Mouse (Mus musculus) MEL (cell line): ENCODE results near the gene Tmem234. TPM values are rescaled to one million over a fixed set of nuclear protein-coding genes. Genes with fewer than 3 reads are reported as not detected.

Source experiments
- DNase-seq: peaks from one replicate; pipeline ENCODE4 v3.0.0; 2011; ENCODE audit warnings: low read depth, low spot score
- H3K27ac ChIP-seq: 2 replicates; pipeline ENCODE4 v1.5.1; 2012; ENCODE audit warnings: low read depth, mild to moderate bottlenecking, control low read depth, low read length, moderate library complexity; ENCODE audit not compliant: control insufficient read depth
- H3K27me3 ChIP-seq, 2 experiments: fragments of 150-350 bp in 1 of 2; sonication (generic) in 1 of 2; 2 replicates each; pipeline ENCODE4 v1.6.1; 2012; ENCODE audit warnings: low read length in 2 of 2, mild to moderate bottlenecking in 2 of 2, improper control_type of control experiment in 1 of 2, moderate library complexity in 1 of 2; ENCODE audit not compliant: insufficient read depth in 2 of 2, control insufficient read depth in 1 of 2
- H3K36me3 ChIP-seq, 2 experiments: 2 replicates each; pipeline ENCODE4 v1.6.1; 2012 to 2014; ENCODE audit warnings: low read length in 2 of 2, improper control_type of control experiment in 1 of 2, inconsistent platforms in 1 of 2, mild to moderate bottlenecking in 1 of 2; ENCODE audit not compliant: insufficient read depth in 2 of 2, control insufficient read depth in 1 of 2
- H3K4me1 ChIP-seq, 2 experiments: fragments of 150-350 bp in 1 of 2; sonication (generic) in 1 of 2; 2 replicates each; pipeline ENCODE4 v1.6.1; 2012; ENCODE audit warnings: low read length in 2 of 2, improper control_type of control experiment in 1 of 2, mild to moderate bottlenecking in 1 of 2; ENCODE audit not compliant: insufficient read depth in 2 of 2, control insufficient read depth in 1 of 2
- H3K4me3 ChIP-seq, 2 experiments: fragments of 150-350 bp in 1 of 2; sonication (generic) in 1 of 2; 2 replicates each; pipeline ENCODE4 v1.5.1; 2012; ENCODE audit warnings: low read depth in 2 of 2, low read length in 2 of 2, mild to moderate bottlenecking in 2 of 2, moderate library complexity in 2 of 2, control low read depth in 1 of 2, improper control_type of control experiment in 1 of 2; ENCODE audit not compliant: control insufficient read depth in 1 of 2, insufficient read depth in 1 of 2
- H3K79me2 ChIP-seq: 2 replicates; pipeline ENCODE4 v1.6.1; 2012; ENCODE audit warnings: mild to moderate bottlenecking, low read length, moderate library complexity; ENCODE audit not compliant: control insufficient read depth, poor library complexity, insufficient read depth
- H3K9ac ChIP-seq: 2 replicates; pipeline ENCODE4 v1.6.1; 2012; ENCODE audit warnings: low read depth, mild to moderate bottlenecking, control low read depth, low read length, moderate library complexity; ENCODE audit not compliant: control insufficient read depth, poor library complexity, severe bottlenecking
- H3K9me3 ChIP-seq: fragments of 150-350 bp; sonication (generic); replicated peaks from 2 replicates; pipeline ENCODE4 v1.6.1; 2012; ENCODE audit warnings: mild to moderate bottlenecking, low read length, improper control_type of control experiment, moderate library complexity; ENCODE audit not compliant: insufficient read depth
- CHD1 ChIP-seq: IDR thresholded peaks from 2 replicates; pipeline ENCODE4 v1.6.1; 2012; ENCODE audit warnings: low read depth, mild to moderate bottlenecking, inconsistent platforms, low read length, improper control_type of control experiment
- ETS1 ChIP-seq: IDR thresholded peaks from 2 replicates; pipeline ENCODE4 v1.6.1; 2012; ENCODE audit warnings: low read depth, mild to moderate bottlenecking, inconsistent platforms, low read length, improper control_type of control experiment, moderate library complexity
- GABPA ChIP-seq: IDR thresholded peaks from 2 replicates; pipeline ENCODE4 v1.6.1; 2012; ENCODE audit warnings: low read depth, mild to moderate bottlenecking, inconsistent platforms, low read length, improper control_type of control experiment, moderate library complexity
- MAFK ChIP-seq: IDR thresholded peaks from 2 replicates; pipeline ENCODE4 v1.6.1; 2011; ENCODE audit warnings: low read depth, mild to moderate bottlenecking, low read length, improper control_type of control experiment, borderline replicate concordance
- MEF2A ChIP-seq: IDR thresholded peaks from 2 replicates; pipeline ENCODE4 v1.6.1; 2014; ENCODE audit warnings: low read depth, mild to moderate bottlenecking, inconsistent platforms, low read length, improper control_type of control experiment; ENCODE audit not compliant: poor library complexity, insufficient replicate concordance, severe bottlenecking; ENCODE audit errors: extremely low read depth
- MXI1 ChIP-seq: IDR thresholded peaks from 2 replicates; pipeline ENCODE4 v1.6.1; 2011; ENCODE audit warnings: mild to moderate bottlenecking, low read depth, low read length, improper control_type of control experiment
- MYB ChIP-seq: IDR thresholded peaks from 2 replicates; pipeline ENCODE4 v1.6.1; 2011; ENCODE audit warnings: mild to moderate bottlenecking, low read depth, low read length, improper control_type of control experiment
- NRF1 ChIP-seq: IDR thresholded peaks from 2 replicates; pipeline ENCODE4 v1.6.1; 2014; ENCODE audit warnings: low read depth, mild to moderate bottlenecking, inconsistent platforms, low read length, improper control_type of control experiment, moderate library complexity; ENCODE audit not compliant: poor library complexity, insufficient read depth, severe bottlenecking
- POLR2AphosphoS2 ChIP-seq: IDR thresholded peaks from 2 replicates; pipeline ENCODE4 v1.6.1; 2011; ENCODE audit warnings: low read length, improper control_type of control experiment
- POLR2AphosphoS5 ChIP-seq: IDR thresholded peaks from 2 replicates; pipeline ENCODE4 v1.6.1; 2012; ENCODE audit warnings: low read depth, borderline replicate concordance, mild to moderate bottlenecking, inconsistent platforms, low read length, moderate library complexity, mixed read lengths
- SMC3 ChIP-seq: IDR thresholded peaks from 2 replicates; pipeline ENCODE4 v1.6.1; 2011; ENCODE audit warnings: low read depth, low read length, improper control_type of control experiment
- TAL1 ChIP-seq: IDR thresholded peaks from 2 replicates; pipeline ENCODE4 v1.6.1; 2012; ENCODE audit warnings: mild to moderate bottlenecking, inconsistent platforms, low read length, moderate library complexity, mixed read lengths
- USF2 ChIP-seq, 2 experiments: IDR thresholded peaks; 2 replicates each; pipeline ENCODE4 v1.6.1; 2011 to 2012; ENCODE audit warnings: improper control_type of control experiment in 2 of 2, low read length in 2 of 2, borderline replicate concordance in 1 of 2, inconsistent platforms in 1 of 2, low read depth in 1 of 2, mild to moderate bottlenecking in 1 of 2; ENCODE audit not compliant: insufficient read depth in 1 of 2
- ZKSCAN1 ChIP-seq: IDR thresholded peaks from 2 replicates; pipeline ENCODE4 v1.6.1; 2012; ENCODE audit warnings: low read depth, mild to moderate bottlenecking, inconsistent platforms, low read length, improper control_type of control experiment, moderate library complexity
- ZMIZ1 ChIP-seq: IDR thresholded peaks from 2 replicates; pipeline ENCODE4 v1.6.1; 2012; ENCODE audit warnings: low read depth, mild to moderate bottlenecking, inconsistent platforms, low read length, improper control_type of control experiment, moderate library complexity
- ZNF384 ChIP-seq: IDR thresholded peaks from 2 replicates; pipeline ENCODE4 v1.6.1; 2012; ENCODE audit warnings: low read depth, mild to moderate bottlenecking, inconsistent platforms, low read length, improper control_type of control experiment
- polyA plus RNA-seq, 2 experiments: library from polyadenylated mRNA; stranded (reverse) in 1 of 2; unstranded in 1 of 2; fragments of >175 nt in 1 of 2; fragments of >200 nt in 1 of 2; gene quantifications; 2 replicates each; pipeline versions ENCODE4 v1.2.1 to v1.2.4; 2012; ENCODE audit warnings: low replicate concordance in 2 of 2, low read depth in 1 of 2; ENCODE audit not compliant: insufficient read length in 2 of 2, insufficient read depth in 1 of 2, missing spikeins in 1 of 2
- total RNA-seq: library from RNA; depleted of rRNA; stranded (reverse); fragments of 300-350 nt; gene quantifications from 2 replicates; pipeline ENCODE4 v1.2.3, GENCODE M21; 2012

The Tmem234 gene
- total and polyA plus RNA-seq, 3 experiments = 148 to 220 TPM; not detected in 1

DNA sequence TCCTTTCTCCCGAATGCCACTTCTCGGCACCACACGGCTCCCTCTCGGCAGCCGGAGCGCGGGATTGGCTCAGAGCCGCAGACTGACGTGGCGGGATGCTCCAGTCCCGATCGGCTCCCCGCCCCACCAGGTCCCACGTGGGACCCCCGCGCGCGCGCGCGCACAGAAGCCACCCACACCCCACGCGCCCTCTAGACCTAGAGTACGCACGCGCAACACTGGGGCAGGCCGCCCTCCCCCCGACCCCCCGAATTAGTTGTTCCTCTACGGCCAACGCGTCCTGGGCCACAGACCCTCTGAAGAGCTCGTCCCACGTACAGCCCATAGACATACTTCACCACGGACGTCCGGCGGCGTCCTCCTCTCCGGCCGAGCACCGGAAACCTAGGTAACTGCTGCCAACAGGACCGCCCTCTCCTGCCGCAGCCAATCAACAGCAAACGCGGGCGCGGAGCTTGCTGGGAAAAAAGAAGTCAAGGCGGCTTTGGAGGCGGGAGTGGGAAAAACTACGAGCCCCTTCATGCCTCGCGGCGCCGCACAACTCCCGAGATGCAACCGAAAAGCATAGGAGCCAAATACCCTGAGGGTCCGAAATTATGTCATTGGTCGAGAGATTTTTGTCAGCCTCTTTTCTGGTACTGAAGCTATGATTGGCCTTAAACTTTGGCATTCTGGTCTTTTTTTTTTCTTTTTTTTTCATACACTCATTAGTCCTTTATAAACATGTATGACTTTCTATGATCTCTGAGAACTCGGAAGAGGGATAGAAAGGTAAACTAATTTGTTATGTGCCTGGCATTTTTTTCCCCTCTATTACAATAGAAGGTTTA lies 40.4 kb downstream of the Tmem234 start, which contains the start of gene Txlna (continued):
- TF ChIP-seq TAL1 (no peak), POLR2AphosphoS2 (no peak; the same call in 1 of the 2 replicates), CHD1 (no peak), USF2 (IDR thresholded peaks at IDR 0.05; ENCODE audit: borderline replicate concordance in 1 of 2, insufficient read depth in 1 of 2, low read depth in 1 of 2, low read length in 2 of 2) (no peak)

DNA sequence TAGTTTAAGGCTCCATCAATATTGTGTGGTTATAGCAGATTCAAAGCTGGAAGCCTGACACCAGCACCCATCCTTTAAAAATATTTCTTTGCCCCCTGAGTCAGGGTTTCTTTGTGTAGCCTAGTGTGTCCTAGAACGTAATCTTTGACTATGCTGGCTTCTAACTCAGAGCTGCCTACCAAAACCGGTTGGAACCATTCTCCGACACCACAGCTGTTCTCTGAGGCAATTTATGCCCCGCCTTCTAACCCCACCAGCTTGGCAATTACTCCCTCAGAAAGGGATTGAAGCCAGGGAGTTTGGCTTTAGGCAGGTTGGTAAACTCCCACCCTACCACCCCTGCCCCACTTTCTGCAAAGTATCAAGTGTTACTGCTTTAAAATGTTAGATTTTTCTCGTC lies 41.3 kb downstream of the Tmem234 start:
- H3K9ac ChIP-seq = peak overlapping the region; percentile 66
- H3K27me3 ChIP-seq = no peaks in the 10 kb centered on the region
- peak overlapping the region; percentile 21; the same call in 1 of the 2 replicates for H3K27ac ChIP-seq
- TF ChIP-seq SMC3 (no peak), CHD1 (no peak), ZNF384 (no peak), ZKSCAN1 (no peak), ETS1 (no peak), MEF2A (no peak), MAFK (no peak), MYB (no peak), POLR2AphosphoS5 (no peak), NRF1 (no peak), GABPA (no peak), MXI1 (no peak)
- peaks cover 0 to 20% of the 10 kb centered on the region in 2 experiments; a peak in 2 of 4 replicates for H3K4me1 ChIP-seq
- H3K36me3 ChIP-seq = peaks cover 5 to 11% of the 10 kb centered on the region in 2 experiments; a peak in 3 of 4 replicates
- H3K4me3 ChIP-seq = peak overlapping the region; percentile 40 to 49
- H3K79me2 ChIP-seq = peaks cover 20% of the 10 kb centered on the region
- peak; percentile 39 for DNase-seq
- no peaks in the 10 kb centered on the region for H3K9me3 ChIP-seq

- Histone ChIP-seq H3K4me1 (peaks cover 0 to 3% of the 10 kb centered on the region in 2 experiments; a peak in 1 of 4 replicates), H3K27me3 (no peaks in the 10 kb centered on the region), H3K9me3 (no peaks in the 10 kb centered on the region), H3K79me2 (peaks cover 4% of the 10 kb centered on the region), H3K36me3 (peaks cover 0 to 4% of the 10 kb centered on the region in 2 experiments; a peak in 2 of 4 replicates), H3K27ac (no peak overlapping the region), H3K9ac (no peak overlapping the region), H3K4me3 (no peak overlapping the region)
- TF ChIP-seq USF2 (IDR thresholded peaks at IDR 0.05; ENCODE audit: borderline replicate concordance in 1 of 2, insufficient read depth in 1 of 2, low read depth in 1 of 2, low read length in 2 of 2) (no peak), ZMIZ1 (no peak)
- no peak for DNase-seq
Measured at GRCm38 (mm10) chr4:129645204-129645603, 44.7 kb downstream of the Tmem234 start.
